Mouse (Mus musculus) limb, embryonic 15.5 days (tissue): ENCODE results near the gene Npc1l1. TPM values are rescaled to one million over a fixed set of nuclear protein-coding genes. Genes with fewer than 3 reads are reported as not detected.

Experiments used
- ATAC-seq: fragments of 200-750 bp; cut with Nextera tagmentation; 2 replicates; pipeline ENCODE4 v1.8.0; 2017; ENCODE audit warnings: low read depth, moderate TSS enrichment; ENCODE audit not compliant: insufficient number of reproducible peaks, low FRiP score, low TSS enrichment
- H3K27ac ChIP-seq: fragments of 300-500 bp; sonication (generic); 2 replicates; pipeline ENCODE4 v1.5.1; 2015; ENCODE audit warnings: moderate library complexity, mild to moderate bottlenecking, inconsistent platforms
- H3K27me3 ChIP-seq: fragments of 300-500 bp; sonication (generic); 2 replicates; pipeline ENCODE4 v1.6.1; 2015; ENCODE audit warnings: inconsistent platforms
- H3K36me3 ChIP-seq: fragments of 300-500 bp; sonication (generic); 2 replicates; pipeline ENCODE4 v1.6.1; 2015; ENCODE audit warnings: inconsistent platforms
- H3K4me1 ChIP-seq: fragments of 300-500 bp; sonication (generic); 2 replicates; pipeline ENCODE4 v1.6.1; 2015; ENCODE audit warnings: inconsistent platforms
- H3K4me2 ChIP-seq: fragments of 300-500 bp; sonication (generic); 2 replicates; pipeline ENCODE4 v1.6.1; 2015; ENCODE audit warnings: mild to moderate bottlenecking, inconsistent platforms
- H3K4me3 ChIP-seq: fragments of 300-500 bp; sonication (generic); 2 replicates; pipeline ENCODE4 v1.5.1; 2015; ENCODE audit warnings: mild to moderate bottlenecking, inconsistent platforms
- H3K9ac ChIP-seq: fragments of 300-500 bp; sonication (generic); 2 replicates; pipeline ENCODE4 v1.6.1; 2015; ENCODE audit warnings: inconsistent platforms
- H3K9me3 ChIP-seq: fragments of 300-500 bp; sonication (generic); 2 replicates; pipeline ENCODE4 v1.6.1; 2016; ENCODE audit warnings: inconsistent platforms
- WGBS: fragments of 180-500 bp; shearing (Covaris S2); methylation state at CpG from one replicate; pipeline ENCODE4 v1.1.7; 2015; 5-methylcytosine and 5-hydroxymethylcytosine counted together
- polyA plus RNA-seq: library from polyadenylated mRNA; unstranded; fragments of >200 nt; fragmentation: Nextera tagmentation; extraction: Ambion mirVana; gene quantifications from 2 replicates; pipeline ENCODE4 v1.2.1, GENCODE M21; 2015

The Npc1l1 gene
- polyA plus RNA-seq, 1 experiment from 2014 or later: 0.13 TPM

DNA sequence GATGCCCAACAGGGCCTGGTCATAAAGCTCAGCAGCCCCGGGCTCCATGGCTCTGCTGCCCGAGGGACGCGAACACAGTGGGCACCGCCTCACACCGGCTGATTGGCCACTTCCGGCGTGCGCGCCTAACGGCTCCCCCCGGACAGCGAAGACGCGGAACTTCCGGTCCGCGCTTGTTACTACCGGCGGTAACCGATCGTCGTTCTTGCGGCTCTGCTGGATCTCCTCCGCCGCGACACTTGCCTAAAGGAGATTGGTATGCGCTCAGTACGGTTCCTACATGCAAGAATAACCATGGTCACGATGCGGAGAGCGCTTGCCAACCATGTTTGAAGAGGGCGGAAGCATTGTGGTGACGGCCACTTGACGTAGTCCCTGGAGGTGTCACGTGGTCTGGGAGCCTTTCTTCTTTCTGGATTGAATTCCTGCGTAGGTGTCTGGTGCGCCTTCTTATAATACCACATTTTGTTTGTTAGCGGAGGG is 29.8 kb downstream of the Npc1l1 start, which contains the start of gene Nudcd3:
Nudcd3 (minus strand) TSS at position 329 of the 483 bp plus-strand sequence.
- WGBS: under 1% methylated on average over 39 of the region's 39 CpGs
- peaks cover 13% of the 10 kb centered on the region for H3K4me1 ChIP-seq

DNA sequence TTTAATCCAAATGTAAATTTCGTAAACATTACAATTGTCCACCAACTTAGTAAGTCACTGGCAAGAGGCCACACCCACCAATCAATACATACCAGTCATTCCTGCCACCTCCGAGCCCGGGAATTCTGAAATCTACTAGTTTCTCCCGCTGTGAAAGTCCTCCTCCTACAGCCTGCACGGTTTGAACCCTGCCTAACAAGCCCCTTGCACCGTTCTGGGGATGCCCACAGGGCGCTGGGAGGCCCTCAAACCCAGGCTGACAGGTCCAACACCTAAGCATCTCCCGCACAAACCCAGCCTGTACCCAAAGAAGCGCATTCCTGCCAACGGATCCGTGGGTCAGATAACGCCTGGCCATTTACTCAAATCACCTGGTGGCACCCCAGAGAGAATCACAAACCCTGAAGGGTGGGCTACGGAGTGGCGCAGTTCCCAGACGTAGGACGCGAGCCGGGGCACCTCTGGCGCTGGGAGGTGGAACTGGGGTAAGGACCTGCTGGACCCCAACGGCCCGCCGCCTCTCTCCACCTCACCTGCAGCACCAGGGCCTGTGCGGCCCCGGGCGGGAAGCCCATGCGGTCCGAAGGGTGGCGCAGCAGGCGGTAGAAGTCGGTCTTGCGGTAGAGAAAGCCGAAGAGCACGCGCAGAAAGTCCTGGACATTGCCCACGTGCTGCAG is 30.4 kb downstream of the Npc1l1 start, which contains the start of gene A730071L15Rik:
A730071L15Rik (plus strand) TSS at position 620 of the 677 bp plus-strand sequence.
- no peaks in the 10 kb centered on the region for H3K9me3 ChIP-seq
- peaks cover 13% of the 10 kb centered on the region for H3K4me1 ChIP-seq
- H3K27me3 ChIP-seq: no peaks in the 10 kb centered on the region
- H3K27ac ChIP-seq: peak within 1 kb of the TSS; percentile 97
- ATAC-seq: peak; percentile 54; the same call in 1 of the 2 replicates
- H3K4me2 ChIP-seq: peak within 1 kb of the TSS; percentile 76
- H3K36me3 ChIP-seq: no peaks in the 10 kb centered on the region
- under 1% methylated on average over 35 of the region's 35 CpGs for WGBS
- H3K9ac ChIP-seq: peak within 1 kb of the TSS; percentile 83
- peak within 1 kb of the TSS; percentile 96 for H3K4me3 ChIP-seq

More for the DNA sequence above, 29.8 kb downstream of the Npc1l1 start, which contains the start of gene Nudcd3:
- Histone ChIP-seq H3K27me3 (no peaks in the 10 kb centered on the region), H3K4me2 (peak within 1 kb of the TSS; percentile 76), H3K9me3 (no peaks in the 10 kb centered on the region), H3K9ac (peak within 1 kb of the TSS; percentile 83), H3K36me3 (no peaks in the 10 kb centered on the region), H3K4me3 (peak within 1 kb of the TSS; percentile 96), H3K27ac (peak within 1 kb of the TSS; percentile 97)
- ATAC-seq: peak; percentile 87

DNA sequence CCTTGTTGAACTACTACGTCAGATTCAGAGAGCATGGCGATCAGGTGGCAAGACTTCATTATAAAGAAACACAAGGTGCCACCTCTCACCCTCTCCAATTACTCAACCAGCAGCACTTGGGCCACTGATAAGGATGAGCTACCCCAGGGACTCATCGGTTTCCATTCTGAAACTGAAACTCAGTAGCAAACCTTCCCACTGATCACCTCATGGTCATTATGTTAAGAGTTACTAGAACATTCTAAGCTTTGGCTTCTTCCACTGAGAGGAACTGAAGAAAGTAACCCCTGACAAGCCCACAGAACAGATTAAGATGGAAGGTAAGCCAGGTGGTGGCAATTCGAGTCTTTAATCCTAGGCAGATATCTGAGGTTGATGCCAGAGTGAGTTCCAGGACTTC is 31.5 kb downstream of the Npc1l1 start:
- Histone ChIP-seq H3K4me2 (peak overlapping the region; percentile 76), H3K36me3 (no peaks in the 10 kb centered on the region), H3K9me3 (no peaks in the 10 kb centered on the region), H3K27me3 (no peaks in the 10 kb centered on the region), H3K4me3 (peak overlapping the region; percentile 96), H3K27ac (no peak overlapping the region), H3K9ac (no peak overlapping the region), H3K4me1 (peaks cover 13% of the 10 kb centered on the region)
- ATAC-seq: no peak
- WGBS: 89% methylated on average over 4 of the region's 4 CpGs

DNA sequence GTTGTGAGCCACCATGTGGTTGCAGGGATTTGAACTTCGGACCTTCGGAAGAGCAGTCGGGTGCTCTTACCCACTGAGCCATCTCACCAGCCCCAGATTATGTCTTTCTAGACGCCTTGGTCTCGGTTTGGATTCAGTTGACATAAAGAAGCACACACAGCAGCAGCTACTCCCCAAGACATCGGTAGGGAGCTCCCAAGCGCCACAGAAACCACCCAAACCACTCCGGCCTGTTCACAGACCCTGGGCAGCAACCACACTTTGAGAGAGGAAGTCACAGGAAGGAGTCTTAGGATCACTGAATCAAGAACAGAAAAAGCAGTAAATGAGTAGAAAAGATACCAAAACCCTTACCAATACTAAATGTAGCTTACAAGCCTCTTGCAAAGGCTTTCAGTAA is 33.2 kb downstream of the Npc1l1 start:
- H3K27me3 ChIP-seq: no peaks in the 10 kb centered on the region
- no peak overlapping the region for H3K9ac ChIP-seq
- H3K27ac ChIP-seq: no peak overlapping the region
- peaks cover 12% of the 10 kb centered on the region for H3K36me3 ChIP-seq
- peaks cover 13% of the 10 kb centered on the region for H3K4me1 ChIP-seq
- H3K4me3 ChIP-seq: no peak overlapping the region
- no peak for ATAC-seq
- H3K4me2 ChIP-seq: no peak overlapping the region
- no peaks in the 10 kb centered on the region for H3K9me3 ChIP-seq
- WGBS: 91% methylated on average over 8 of the region's 8 CpGs

DNA sequence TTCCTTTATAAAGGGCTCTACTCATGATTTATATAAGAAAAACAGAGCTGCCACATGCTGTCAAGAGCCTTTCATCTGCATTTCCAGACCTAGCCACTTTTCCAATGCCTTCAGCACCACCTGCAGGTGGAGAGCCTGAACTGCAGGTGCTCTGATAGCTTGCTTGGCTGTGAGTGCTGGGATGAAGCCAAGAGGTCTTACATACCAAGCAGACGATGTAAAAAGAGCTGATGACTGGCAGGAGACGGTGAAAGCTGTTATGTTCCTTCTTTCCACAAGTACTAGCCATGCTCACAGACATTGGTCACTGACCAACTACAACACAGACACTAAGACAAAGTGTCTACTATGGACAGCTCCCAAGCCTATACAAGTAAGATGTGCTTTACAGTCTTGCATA is 42.1 kb downstream of the Npc1l1 start:
- Histone ChIP-seq H3K9ac (no peak overlapping the region), H3K27ac (no peak overlapping the region), H3K9me3 (no peaks in the 10 kb centered on the region), H3K4me2 (no peak overlapping the region), H3K4me1 (peaks cover 14% of the 10 kb centered on the region), H3K4me3 (no peak overlapping the region), H3K27me3 (no peaks in the 10 kb centered on the region), H3K36me3 (peaks cover 16% of the 10 kb centered on the region)
- no peak for ATAC-seq
- 0% methylated on average over 2 of the region's 2 CpGs for WGBS

DNA sequence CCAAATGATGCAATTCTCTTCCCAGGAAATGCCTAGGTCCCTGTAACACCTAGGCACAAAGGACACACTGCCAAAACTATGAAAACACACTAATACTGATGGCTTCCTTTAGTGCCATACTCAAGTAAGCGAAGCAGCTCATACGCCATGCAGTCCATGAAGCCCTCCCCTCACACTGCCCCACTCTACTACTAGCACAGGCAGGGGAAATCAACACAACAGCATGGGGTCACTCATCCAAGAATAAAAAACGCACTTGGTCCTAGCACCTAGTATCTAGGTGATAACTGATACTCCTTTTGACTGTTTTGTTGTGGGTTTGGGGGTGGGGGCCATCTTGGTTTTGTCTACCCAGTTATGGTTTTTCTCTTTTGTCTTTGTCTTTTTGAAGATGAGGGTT is 42.5 kb downstream of the Npc1l1 start:
- Histone ChIP-seq H3K4me2 (no peak overlapping the region), H3K4me1 (peaks cover 14% of the 10 kb centered on the region), H3K9me3 (no peaks in the 10 kb centered on the region), H3K9ac (no peak overlapping the region), H3K27ac (no peak overlapping the region), H3K27me3 (no peaks in the 10 kb centered on the region), H3K4me3 (no peak overlapping the region), H3K36me3 (peaks cover 11% of the 10 kb centered on the region; the same call in 1 of the 2 replicates)
- WGBS: 87% methylated on average over 3 of the region's 3 CpGs
- ATAC-seq: no peak

DNA sequence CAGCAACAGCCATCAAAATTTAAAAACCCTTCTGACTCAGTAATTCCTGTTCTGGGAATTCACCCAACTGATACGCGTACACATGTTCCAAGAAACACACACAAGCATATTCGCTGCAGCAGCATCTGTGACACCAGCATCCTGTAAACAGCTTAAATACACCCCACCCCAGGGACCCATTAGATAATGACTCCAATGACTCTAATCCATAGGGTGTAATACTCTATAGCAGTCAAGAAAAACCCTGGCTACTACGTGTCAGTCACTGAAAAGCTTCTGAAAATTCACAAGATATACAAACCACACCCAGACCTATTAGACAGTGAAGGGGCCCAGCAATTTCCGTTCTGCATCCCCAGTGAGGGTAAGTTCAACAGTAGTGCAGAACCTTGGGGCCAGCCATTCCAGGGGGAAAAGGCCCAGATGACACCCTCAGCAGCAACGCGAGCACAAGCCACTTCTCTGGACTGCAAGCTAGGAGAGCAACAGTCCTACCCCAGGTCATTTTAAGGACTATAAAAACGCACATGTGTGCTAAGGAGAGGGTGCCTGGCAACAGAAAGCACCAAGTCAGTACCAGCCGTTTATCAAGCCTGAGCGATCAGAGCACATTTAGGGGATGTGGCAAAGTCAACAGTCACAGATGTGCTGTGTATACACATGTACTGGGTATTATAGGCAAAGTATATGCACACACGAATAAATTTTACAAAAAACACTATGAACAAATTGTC is 45.6 kb downstream of the Npc1l1 start:
- H3K27me3 ChIP-seq: no peaks in the 10 kb centered on the region
- no peak overlapping the region for H3K9ac ChIP-seq
- no peak overlapping the region for H3K4me2 ChIP-seq
- WGBS: 50% methylated on average over 11 of the region's 11 CpGs
- no peaks in the 10 kb centered on the region for H3K9me3 ChIP-seq
- H3K4me1 ChIP-seq: peaks cover 14% of the 10 kb centered on the region
- 0 out of 2 replicates have a peak, but pooled peaks cover 5% of the 10 kb centered on the region for H3K36me3 ChIP-seq
- H3K27ac ChIP-seq: no peak overlapping the region
- H3K4me3 ChIP-seq: no peak overlapping the region
- no peak for ATAC-seq

DNA sequence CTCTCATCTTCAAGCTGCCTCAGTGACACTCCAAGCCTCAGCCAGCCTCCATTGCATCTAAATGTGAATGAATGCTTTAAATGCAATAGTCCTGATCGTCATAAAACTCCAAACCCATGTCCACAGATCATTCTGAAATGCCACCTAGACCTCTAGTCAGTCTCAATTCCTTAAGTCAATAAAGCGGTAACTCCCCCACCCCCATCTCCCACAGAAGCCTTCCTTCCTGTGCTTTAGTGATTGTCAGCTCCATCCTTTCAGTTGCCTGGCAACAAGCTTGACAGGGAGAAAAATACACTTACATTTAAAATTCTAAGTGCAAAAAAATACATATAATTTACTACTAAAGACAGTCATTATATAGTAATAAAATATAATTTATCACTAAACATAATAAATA is 46.7 kb downstream of the Npc1l1 start:
- ATAC-seq: no peak
- no peaks in the 10 kb centered on the region for H3K9me3 ChIP-seq

DNA sequence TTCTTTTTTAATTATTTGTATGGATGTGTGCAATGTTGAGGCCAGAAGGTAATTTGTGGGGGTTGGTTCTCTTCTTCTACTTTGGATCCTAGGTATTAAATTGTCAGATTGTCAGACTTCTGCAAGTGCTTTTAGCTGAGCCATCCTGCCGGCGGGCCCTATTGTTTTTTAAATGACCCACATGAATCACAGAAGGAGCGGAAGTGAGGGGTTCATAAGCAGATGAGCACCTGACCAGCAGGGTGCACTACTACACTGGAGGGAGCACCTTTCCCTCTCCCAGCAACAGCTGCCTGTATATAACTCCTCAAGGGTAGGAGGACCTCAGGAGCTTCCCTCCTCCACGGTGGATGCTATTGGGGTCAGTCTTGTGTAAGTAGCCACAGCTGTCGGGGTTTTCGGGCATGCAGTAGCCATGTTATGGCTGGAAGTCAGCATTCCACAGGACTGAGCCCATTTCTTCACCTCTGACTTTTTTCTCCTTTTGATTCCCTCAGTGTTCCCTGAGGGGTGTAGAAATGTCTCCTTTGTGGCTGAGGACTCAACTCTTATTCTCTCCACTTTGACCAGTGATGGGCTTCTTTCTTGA is 49.0 kb downstream of the Npc1l1 start:
- H3K27me3 ChIP-seq: no peaks in the 10 kb centered on the region
- no peak overlapping the region for H3K27ac ChIP-seq
- H3K36me3 ChIP-seq: no peaks in the 10 kb centered on the region
- 62% methylated on average over 6 of the region's 6 CpGs for WGBS
- H3K9ac ChIP-seq: no peak overlapping the region
- H3K4me1 ChIP-seq: peaks cover 22% of the 10 kb centered on the region
- H3K4me2 ChIP-seq: no peak overlapping the region
- no peaks in the 10 kb centered on the region for H3K9me3 ChIP-seq
- H3K4me3 ChIP-seq: no peak overlapping the region
- no peak for ATAC-seq

More for the DNA sequence above, 46.7 kb downstream of the Npc1l1 start:
- Histone ChIP-seq H3K4me3 (no peak overlapping the region), H3K4me1 (peaks cover 21% of the 10 kb centered on the region), H3K9ac (no peak overlapping the region), H3K4me2 (no peak overlapping the region), H3K36me3 (0 out of 2 replicates have a peak, but pooled peaks cover 5% of the 10 kb centered on the region), H3K27me3 (no peaks in the 10 kb centered on the region), H3K27ac (no peak overlapping the region)
- 88% methylated on average over 2 of the region's 2 CpGs for WGBS

DNA sequence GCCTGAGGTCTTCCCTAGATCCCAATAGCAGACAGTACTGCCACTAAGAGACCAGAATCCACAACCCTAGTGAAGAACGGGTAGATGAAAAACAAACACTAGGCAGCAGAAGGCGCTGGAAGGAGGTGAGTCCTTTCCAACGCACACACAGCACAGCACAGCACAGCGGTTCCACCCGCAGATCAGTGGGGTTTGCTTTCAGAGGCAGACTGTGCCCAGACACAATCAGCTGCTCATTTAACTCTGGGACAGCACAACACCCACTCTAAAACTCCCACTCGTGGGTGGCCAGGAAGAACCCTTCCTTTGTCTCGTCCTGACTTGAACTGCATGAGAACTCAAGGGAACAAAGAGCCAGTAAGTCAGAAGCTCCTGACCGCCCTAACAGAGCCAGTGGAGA is 50.7 kb downstream of the Npc1l1 start:
- no peak overlapping the region for H3K9ac ChIP-seq
- no peak for ATAC-seq

DNA sequence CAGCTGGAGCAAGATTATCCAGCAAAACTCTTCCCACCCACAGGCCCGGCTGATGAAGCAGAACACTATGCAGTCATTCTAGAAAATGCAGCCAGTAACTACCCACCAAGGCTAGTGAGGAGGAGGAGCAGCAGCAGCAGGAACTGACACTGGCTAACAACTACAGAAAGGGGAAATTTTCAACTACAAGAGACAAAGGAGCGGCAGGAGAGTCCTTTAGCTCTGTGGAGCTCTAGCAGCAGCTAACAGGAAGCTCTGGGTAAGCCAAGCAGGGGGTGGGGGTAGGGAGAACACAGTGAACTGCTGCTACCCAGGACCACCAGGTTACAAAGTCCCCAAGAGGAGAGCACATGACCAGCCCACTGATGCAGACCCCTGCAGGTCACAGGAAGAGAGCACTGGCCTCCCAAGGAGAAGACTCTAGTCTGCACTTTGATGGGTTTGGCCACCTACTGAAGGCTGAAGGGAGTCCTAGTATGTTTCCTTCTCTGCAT is 51.2 kb downstream of the Npc1l1 start:
- Histone ChIP-seq H3K36me3 (no peaks in the 10 kb centered on the region), H3K9ac (no peak overlapping the region), H3K27me3 (no peaks in the 10 kb centered on the region), H3K4me3 (no peak overlapping the region), H3K27ac (peak overlapping the region; percentile 43; the same call in 1 of the 2 replicates), H3K4me1 (peaks cover 14% of the 10 kb centered on the region), H3K9me3 (no peaks in the 10 kb centered on the region), H3K4me2 (no peak overlapping the region)
- 22% methylated on average over 2 of the region's 2 CpGs for WGBS
- no peak for ATAC-seq

More for the DNA sequence above, 50.7 kb downstream of the Npc1l1 start:
- Histone ChIP-seq H3K4me3 (no peak overlapping the region), H3K4me1 (peaks cover 17% of the 10 kb centered on the region), H3K36me3 (no peaks in the 10 kb centered on the region), H3K27me3 (no peaks in the 10 kb centered on the region), H3K4me2 (no peak overlapping the region), H3K27ac (peak overlapping the region; percentile 43), H3K9me3 (no peaks in the 10 kb centered on the region)
- 30% methylated on average over 8 of the region's 8 CpGs for WGBS
